Comparison of ENCODE assay signal across 13 mouse cellular contexts in the genomic region with DNA sequence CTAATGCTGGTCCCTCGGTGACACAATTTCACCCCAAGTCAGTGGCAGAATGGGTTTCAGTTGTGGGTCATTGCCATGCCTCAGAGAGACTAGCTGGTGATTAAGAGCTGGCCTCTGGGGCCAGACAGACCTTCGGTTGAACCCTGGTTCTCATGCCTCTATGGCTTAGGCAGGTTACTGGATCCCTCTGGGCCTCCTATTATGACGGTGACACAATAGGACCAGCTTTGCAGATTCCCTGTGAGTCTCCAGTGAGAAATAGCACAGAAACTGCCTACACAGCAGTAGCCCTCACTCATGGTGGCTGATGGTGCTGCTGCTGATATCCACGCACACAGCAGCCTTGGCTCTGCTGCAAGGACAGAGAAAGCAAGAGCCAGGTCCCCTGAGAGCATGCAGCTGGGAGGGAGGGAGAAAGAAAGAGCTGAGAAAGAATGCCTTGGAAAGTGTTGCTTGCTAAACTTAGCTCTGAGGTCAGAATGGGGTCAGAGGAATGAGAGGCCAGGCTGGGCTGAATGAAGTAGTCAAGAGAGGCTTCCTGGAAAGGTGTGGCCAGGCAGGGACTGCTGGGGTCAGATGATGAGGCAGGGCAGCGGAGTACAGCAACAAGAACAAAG. TPM values are rescaled to one million over a fixed set of nuclear protein-coding genes. Genes with fewer than 3 reads are reported as not detected.
DNase-seq lines count a peak whose midpoint lies in the region; ATAC-seq and TF ChIP-seq lines count a peak whose summit lies in the region.
"Had no signal": no experiment of that assay in that cellular context is flagged by ENCODE, and none has a peak within 500 bp of the region (broad histone marks: within the 10 kb centered on the region; RNA-seq: fewer than 3 reads in every experiment).

No protein-coding gene starts in this region.

- peak; percentile 30 for DNase-seq in gastrocnemius, adult 2 months
- no peak for DNase-seq in gastrocnemius, adult 18-20 months (ENCODE audit: low spot score)
- DNase-seq in kidney, postnatal 14 days = peak; percentile 10
- no peak for DNase-seq in kidney, postnatal 36 days
- DNase-seq in brain, adult 2 months (ENCODE audit: low read depth, low spot score) = peak; percentile 13
- no peak for DNase-seq in spleen, postnatal 4 days (ENCODE audit: low spot score in 2 of 2)
- DNase-seq in left cerebral cortex, postnatal 25 days (ENCODE audit: low spot score in 2 of 2) = no peak
- DNase-seq: cerebellum, adult 2 months; layer of hippocampus, adult 9-11 months had no signal

- WGBS in neural tube, embryonic 12.5 days = 23% methylated on average over 5 of the region's 5 CpGs

- H3K27me3 ChIP-seq in neural tube, embryonic 12.5 days (replicated peaks) = no peaks in the 10 kb centered on the region
- H3K27me3 ChIP-seq: embryonic facial prominence, embryonic 15.5 days had no signal

- ATAC-seq in neural tube, embryonic 12.5 days (ENCODE audit: low FRiP score, low read depth) = no peak

- H3K4me2 ChIP-seq in neural tube, embryonic 12.5 days (replicated peaks) = no peak overlapping the region
- H3K4me2 ChIP-seq: embryonic facial prominence, embryonic 15.5 days; limb, embryonic 13.5 days; liver, embryonic 15.5 days had no signal

- H3K9ac ChIP-seq in neural tube, embryonic 12.5 days = 0 out of 2 replicates have a peak overlapping the region, but pooled peaks have one; percentile 29
- H3K9ac ChIP-seq: embryonic facial prominence, embryonic 15.5 days; limb, embryonic 13.5 days; liver, embryonic 15.5 days had no signal

- H3K4me3 ChIP-seq in gastrocnemius, adult 2 months = no peak overlapping the region
- H3K4me3 ChIP-seq in neural tube, embryonic 12.5 days = no peak overlapping the region
- H3K4me3 ChIP-seq: embryonic facial prominence, embryonic 15.5 days; limb, embryonic 13.5 days; liver, embryonic 15.5 days had no signal

- TF ChIP-seq CTCF in gastrocnemius, adult 2 months (IDR thresholded peaks at IDR 0.05) = no peak

- H3K36me3 ChIP-seq in neural tube, embryonic 12.5 days = no peaks in the 10 kb centered on the region
- H3K36me3 ChIP-seq: embryonic facial prominence, embryonic 15.5 days; limb, embryonic 13.5 days; liver, embryonic 15.5 days had no signal

- no peaks in the 10 kb centered on the region for H3K9me3 ChIP-seq in neural tube, embryonic 12.5 days
- H3K9me3 ChIP-seq: embryonic facial prominence, embryonic 15.5 days; limb, embryonic 13.5 days; liver, embryonic 15.5 days had no signal

- peaks cover 28% of the 10 kb centered on the region for H3K4me1 ChIP-seq in neural tube, embryonic 12.5 days
- H3K4me1 ChIP-seq: embryonic facial prominence, embryonic 15.5 days; liver, embryonic 15.5 days had no signal

- H3K27ac ChIP-seq in gastrocnemius, adult 2 months = no peak overlapping the region
- no peak overlapping the region for H3K27ac ChIP-seq in neural tube, embryonic 12.5 days
- H3K27ac ChIP-seq: embryonic facial prominence, embryonic 15.5 days; limb, embryonic 13.5 days; liver, embryonic 15.5 days had no signal

- intact Hi-C loops in gastrocnemius, adult 2 months (cut with DNase I) = no loop called here
- intact Hi-C loops in left cerebral cortex, postnatal 25 days (cut with DNase I) = no loop called here

RNA-seq across cellular contexts. Expression of a gene that starts 46.6 kb away (rescaled TPM):
- total RNA-seq in gastrocnemius, adult 2 months (2021) = 100 to 1,000 TPM; 135 to 139 TPM
- 100 to 1,000 TPM; 137 to 155 TPM for total RNA-seq in gastrocnemius, adult 18-20 months (2021)
- 23.4 and 26.3 TPM in 2 replicates for polyA plus RNA-seq in neural tube, embryonic 12.5 days (2016; fragmentation: Nextera tagmentation; extraction: Ambion mirVana)
- 100 to 1,000 TPM; 110 TPM for total RNA-seq in left cerebral cortex, postnatal 25 days (2021)

Comparison
In these comparisons a context has a peak if more than half of its experiments do, and no peak if none do; other contexts are left out.
1. DNase-seq: peak in gastrocnemius, adult 2 months (single experiment), kidney, postnatal 14 days (single experiment) and brain, adult 2 months (single experiment); none in gastrocnemius, adult 18-20 months (single experiment), kidney, postnatal 36 days (0 of 2), spleen, postnatal 4 days (0 of 2) and left cerebral cortex, postnatal 25 days (0 of 2).